Mouse (Mus musculus) WW6 (cell line): ENCODE data around the gene Mycbpap.

ENCODE experiments used
- DNase-seq: peaks from one replicate; pipeline ENCODE4 v3.0.0-alpha.2; 2013; ENCODE audit warnings: low read depth, low spot score

Mycbpap gene

GRCm38 (mm10) chr11:94521219-94521843 is at the start of gene Mycbpap:
TSS of gene Mycbpap (minus strand) at chr11:94521742.
- peak; percentile 49 for DNase-seq

GRCm38 (mm10) chr11:94570612-94571011 is 49.1 kb upstream of the Mycbpap start:
- DNase-seq: no peak

GRCm38 (mm10) chr11:94567326-94567725 is 45.8 kb upstream of the Mycbpap start:
- no peak for DNase-seq

GRCm38 (mm10) chr11:94566534-94566933 is 45.0 kb upstream of the Mycbpap start:
- no peak for DNase-seq

GRCm38 (mm10) chr11:94565151-94565479 is 43.6 kb upstream of the Mycbpap start:
- DNase-seq: no peak

GRCm38 (mm10) chr11:94564437-94565150 is 43.1 kb upstream of the Mycbpap start, which contains the start of gene Chad:
TSS of gene Chad (plus strand) at chr11:94565047.
- no peak for DNase-seq

GRCm38 (mm10) chr11:94563821-94564220 is 42.3 kb upstream of the Mycbpap start:
- DNase-seq: no peak

GRCm38 (mm10) chr11:94563383-94563782 is 41.8 kb upstream of the Mycbpap start:
- DNase-seq: no peak

GRCm38 (mm10) chr11:94558226-94558625 is 36.7 kb upstream of the Mycbpap start:
- DNase-seq: no peak

GRCm38 (mm10) chr11:94550442-94550744 is 28.9 kb upstream of the Mycbpap start:
- no peak for DNase-seq

GRCm38 (mm10) chr11:94549691-94550441 is 28.3 kb upstream of the Mycbpap start:
- no peak for DNase-seq

GRCm38 (mm10) chr11:94548888-94549690 is 27.5 kb upstream of the Mycbpap start, which contains the start of gene Rsad1:
TSS of gene Rsad1 (minus strand) at chr11:94549255.
- DNase-seq: peak; percentile 81

- no peak for DNase-seq
These were observed 26.7 kb upstream of the Mycbpap start for GRCm38 (mm10) chr11:94548041-94548784.

GRCm38 (mm10) chr11:94547271-94547670 is 25.7 kb upstream of the Mycbpap start:
- no peak for DNase-seq

- no peak for DNase-seq
These were observed 24.8 kb upstream of the Mycbpap start for GRCm38 (mm10) chr11:94546381-94546780.

- DNase-seq: no peak
These were observed 22.9 kb upstream of the Mycbpap start for GRCm38 (mm10) chr11:94544422-94544821.

- DNase-seq: no peak
These were observed 22.4 kb upstream of the Mycbpap start for GRCm38 (mm10) chr11:94543932-94544331.

GRCm38 (mm10) chr11:94543344-94543743 is 21.8 kb upstream of the Mycbpap start:
- DNase-seq: no peak

GRCm38 (mm10) chr11:94542400-94542799 is 20.9 kb upstream of the Mycbpap start:
- DNase-seq: no peak

GRCm38 (mm10) chr11:94539761-94540160 is 18.2 kb upstream of the Mycbpap start:
- no peak for DNase-seq

- DNase-seq: no peak
These were observed 17.3 kb upstream of the Mycbpap start for GRCm38 (mm10) chr11:94538733-94539292.
